Mouse (Mus musculus) telencephalon, adult 2 months (tissue): ENCODE measurements around the gene Hdhd3.
A peak's percentile ranks its signal among the peaks of the same experiment; 100 is the strongest.
"Not testable (repeated sequence)": the region's sequence is repeated elsewhere in the genome, so short reads cannot be mapped to it uniquely, and the experiment has no call there.

Source experiments
- DNase-seq: peaks from one replicate; pipeline ENCODE4 v3.0.0-alpha.2; 2011; ENCODE audit warnings: low read depth, low spot score

The Hdhd3 gene

GRCm38 (mm10) chr4:62509946-62510345, 6.7 kb upstream of the Hdhd3 start:
- no peak for DNase-seq

GRCm38 (mm10) chr4:62508839-62509238, 5.6 kb upstream of the Hdhd3 start:
- DNase-seq, result no peak

- no peak for DNase-seq
These were observed 3.5 kb upstream of the Hdhd3 start for GRCm38 (mm10) chr4:62506798-62507197.

GRCm38 (mm10) chr4:62505991-62506390, 2.7 kb upstream of the Hdhd3 start:
- DNase-seq, result no peak

GRCm38 (mm10) chr4:62502969-62503368, 298 bp downstream of the Hdhd3 start:
- DNase-seq, result no peak

DNA sequence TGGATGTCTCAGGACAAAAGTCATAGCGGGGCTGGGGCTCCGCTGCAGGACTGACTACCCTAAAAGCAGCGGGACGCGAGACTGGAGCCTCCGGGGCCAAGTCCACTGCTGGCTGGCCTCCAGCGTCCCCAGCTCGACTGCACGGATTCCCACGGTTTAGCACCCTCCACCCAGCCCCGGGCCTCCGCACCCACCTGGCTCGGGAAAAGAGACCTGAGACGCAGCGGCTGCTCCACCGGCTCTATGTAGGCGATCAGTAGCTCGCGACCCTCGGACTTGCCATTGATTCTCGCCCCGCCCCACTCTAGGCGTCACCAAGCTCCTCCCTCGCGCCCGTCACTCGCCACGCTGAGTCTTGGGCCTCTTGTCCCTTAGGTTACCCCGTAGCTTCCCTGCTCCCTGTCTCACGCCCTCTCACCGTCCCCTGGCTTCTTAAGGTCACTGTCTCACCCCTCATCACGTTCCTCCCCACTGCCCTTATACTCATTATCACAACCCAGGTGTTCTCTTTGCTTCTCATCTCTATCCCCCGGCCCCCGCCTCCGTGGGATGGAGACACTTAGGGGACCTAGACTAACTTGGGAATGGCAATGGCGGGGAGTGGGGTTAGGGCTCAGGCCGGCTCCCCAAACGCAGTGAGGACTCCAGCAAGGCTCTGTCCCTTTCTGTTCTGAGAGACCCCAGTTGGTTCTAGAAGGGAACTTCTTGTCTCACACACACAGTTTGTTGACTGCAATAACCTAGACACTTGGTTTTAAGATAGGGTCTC, 1.1 kb downstream of the Hdhd3 start:
- peak; percentile 86 for DNase-seq

DNA sequence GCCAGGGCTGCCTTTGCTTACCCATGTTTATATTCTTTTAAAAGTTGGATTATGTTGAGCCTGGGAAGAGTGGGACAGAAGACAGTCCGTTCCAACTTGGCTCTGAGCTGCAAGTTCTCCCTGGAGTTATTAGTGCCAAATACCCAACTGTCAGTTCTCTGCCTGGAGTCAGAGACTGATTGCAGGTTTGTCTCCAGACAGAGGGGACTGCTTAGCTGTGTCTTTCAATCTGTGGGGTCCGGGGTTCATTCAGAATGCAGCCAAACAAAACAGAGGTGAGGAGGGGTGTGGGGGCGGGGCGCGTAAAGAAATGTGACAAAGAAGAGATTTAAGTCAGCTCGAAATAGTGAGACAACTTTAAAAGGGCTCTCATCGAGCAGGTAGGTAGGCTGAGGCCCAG, 1.7 kb downstream of the Hdhd3 start:
- DNase-seq, result no peak

- no peak for DNase-seq
These were observed 2.5 kb downstream of the Hdhd3 start for GRCm38 (mm10) chr4:62500799-62501198.

- peak; percentile 76 for DNase-seq
These were observed 6.5 kb downstream of the Hdhd3 start for GRCm38 (mm10) chr4:62496815-62497214.

GRCm38 (mm10) chr4:62495946-62496345, 7.3 kb downstream of the Hdhd3 start:
- no peak for DNase-seq

DNA sequence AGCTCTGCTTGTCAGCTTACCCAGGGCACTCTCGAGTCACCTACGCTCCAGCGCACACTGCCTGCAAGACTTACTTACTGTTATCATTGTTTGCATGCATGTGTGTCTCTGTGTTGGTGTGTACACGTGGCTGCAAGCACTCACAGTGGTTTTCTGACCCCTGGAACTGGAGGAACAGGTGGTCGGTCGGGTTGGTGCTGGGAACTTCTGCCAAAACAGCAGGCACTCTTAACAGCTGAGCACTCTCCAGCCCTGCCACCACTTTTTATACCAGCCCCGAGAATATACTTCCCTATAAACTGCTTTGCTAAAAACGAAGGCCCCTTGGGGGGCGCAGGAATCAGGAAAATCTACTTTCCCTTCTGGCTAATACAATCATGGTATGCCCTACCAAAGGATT, 9.0 kb downstream of the Hdhd3 start:
- DNase-seq, result no peak

DNA sequence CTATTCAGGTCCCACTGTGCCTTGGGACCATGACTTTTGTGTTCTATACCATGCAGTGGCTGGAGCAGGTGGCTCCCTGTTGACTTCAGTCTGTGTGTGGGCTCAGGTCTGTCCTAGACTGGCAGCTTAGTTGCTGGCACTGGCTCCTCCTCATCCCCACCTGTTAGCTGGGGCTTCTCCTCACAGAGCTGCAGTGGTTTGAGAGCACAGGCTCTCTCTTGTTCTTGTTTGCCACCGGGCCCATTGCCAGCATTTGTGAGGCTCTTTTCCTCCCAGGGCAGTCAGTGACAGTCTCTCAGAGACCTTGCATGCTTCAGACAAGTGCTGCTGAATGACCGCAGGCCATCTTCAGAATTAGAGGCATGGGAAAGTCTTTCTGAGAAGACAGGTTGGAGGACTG, 10.6 kb downstream of the Hdhd3 start:
- peak; percentile 40 for DNase-seq

GRCm38 (mm10) chr4:62487914-62488313, 15.4 kb downstream of the Hdhd3 start:
- DNase-seq, result no peak

DNA sequence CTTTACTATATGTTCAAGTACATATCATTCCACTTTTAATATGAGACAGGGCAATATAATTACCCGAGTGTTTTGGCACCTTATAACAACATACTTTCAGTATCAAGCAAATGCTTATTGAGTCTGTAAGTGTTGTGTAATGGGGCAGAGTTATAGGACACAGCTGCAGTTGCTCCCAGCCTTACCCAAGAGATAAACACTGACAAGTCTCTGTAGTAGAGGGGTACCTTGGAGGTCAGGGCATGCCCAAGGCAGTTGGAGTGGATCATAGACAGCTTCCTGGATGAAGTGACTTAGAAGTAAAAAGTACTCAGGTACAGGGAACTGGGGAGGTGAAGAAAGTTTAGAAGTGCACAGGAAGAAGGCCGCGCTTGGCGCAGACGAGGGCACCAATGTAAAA, 16.1 kb downstream of the Hdhd3 start:
- no peak for DNase-seq

DNA sequence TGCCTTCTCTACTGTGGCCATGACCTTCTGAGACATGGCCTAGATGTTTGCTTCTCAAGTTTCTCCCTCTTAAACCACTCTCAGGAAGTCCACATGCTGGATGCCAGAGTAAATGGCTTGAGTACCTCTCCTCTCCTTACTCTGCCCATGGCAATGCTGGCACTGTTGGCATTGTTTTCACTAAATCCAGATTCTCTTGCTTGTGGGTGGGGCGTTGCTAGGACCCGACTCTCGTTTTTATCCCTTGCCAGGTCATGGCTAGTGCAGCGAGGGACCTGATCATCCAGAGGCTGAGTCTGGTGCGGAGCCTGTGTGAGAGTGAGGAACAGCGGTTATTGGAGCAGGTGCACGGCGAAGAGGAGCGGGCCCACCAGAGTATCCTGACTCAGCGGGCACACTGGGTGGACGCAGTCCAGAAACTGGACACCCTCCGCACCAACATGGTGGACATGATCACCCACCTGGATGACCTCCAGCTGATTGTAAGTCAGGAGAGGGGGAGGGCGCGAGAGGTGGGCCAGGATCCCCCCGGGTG, 17.0 kb downstream of the Hdhd3 start:
- no peak for DNase-seq

- no peak for DNase-seq
These were observed 17.7 kb downstream of the Hdhd3 start for GRCm38 (mm10) chr4:62485450-62486161.

DNA sequence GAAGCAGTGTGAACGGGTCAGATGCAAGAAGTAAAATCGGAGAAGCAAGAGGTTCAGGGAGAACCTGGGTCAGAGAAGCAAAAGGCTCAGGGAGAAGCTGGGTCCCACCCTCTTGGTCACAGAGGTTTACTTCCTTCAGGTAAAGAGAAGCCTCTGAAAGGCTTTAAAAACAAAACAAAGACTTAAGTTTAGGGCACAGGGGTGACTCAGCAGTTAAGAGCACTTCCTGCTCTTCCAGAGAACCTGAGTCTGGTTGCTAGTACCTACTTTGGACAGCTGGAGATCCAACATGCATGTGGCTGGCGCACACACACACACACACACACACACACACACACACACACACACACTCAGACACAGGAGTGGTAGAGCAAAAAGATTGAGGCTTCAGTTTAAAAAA, 18.3 kb downstream of the Hdhd3 start:
- DNase-seq, result no peak

DNA sequence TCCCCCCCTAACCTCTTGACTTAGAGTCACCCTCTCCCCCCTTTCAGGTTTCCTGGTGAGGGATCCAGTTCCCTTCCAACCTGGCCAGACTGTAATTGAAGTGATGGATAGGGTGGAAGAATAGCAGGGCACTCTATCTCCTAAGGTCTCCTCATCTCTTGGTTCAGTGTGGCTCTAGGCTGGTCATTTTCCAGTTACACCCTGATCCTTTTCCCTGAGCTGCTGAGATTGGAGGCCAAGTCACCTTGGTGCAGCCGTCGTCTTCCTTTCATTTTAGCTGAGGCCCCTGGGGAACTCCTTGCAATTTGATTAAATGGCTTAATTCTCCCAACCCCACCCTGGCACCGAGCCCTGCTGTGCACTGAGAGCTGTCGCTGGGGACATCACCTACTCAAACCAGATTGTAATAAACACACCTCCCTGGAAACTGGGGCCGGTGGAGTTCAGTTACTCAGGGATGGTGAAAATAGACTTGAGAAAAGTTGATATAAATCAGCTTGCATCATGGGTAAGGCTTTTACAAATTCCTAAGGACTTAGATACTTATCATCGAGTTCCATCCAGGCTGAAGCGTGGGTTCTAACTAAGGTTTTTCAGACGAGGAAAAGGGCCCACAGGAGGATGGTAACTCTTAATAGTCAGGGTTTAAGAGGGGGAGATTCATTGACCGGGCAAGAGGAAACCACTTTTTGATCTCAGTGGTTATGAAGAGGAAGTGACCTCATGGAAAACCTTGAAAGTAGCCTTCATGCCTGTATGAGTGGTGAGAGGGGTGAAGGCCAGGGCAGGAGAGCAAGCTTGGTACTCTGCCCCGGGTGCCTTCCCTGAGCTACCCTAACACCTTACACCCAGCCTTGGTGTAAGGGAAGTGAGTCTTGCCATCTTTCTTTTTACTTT, 22.3 kb downstream of the Hdhd3 start:
- DNase-seq, result no peak

GRCm38 (mm10) chr4:62479937-62480708, 23.1 kb downstream of the Hdhd3 start, which contains the start of gene Bspry:
Gene Bspry, plus strand, starts transcription at chr4:62480053.
- no peak for DNase-seq

- DNase-seq, result not testable (repeated sequence)
These were observed 23.7 kb downstream of the Hdhd3 start for GRCm38 (mm10) chr4:62479593-62479936.
